ENCODE assay signal across 9 mouse cellular contexts in genomic region chr5:63812509-63812865, GRCm38 (mm10). TPM values are rescaled to one million over a fixed set of nuclear protein-coding genes. Genes with fewer than 3 reads are reported as not detected.
DNase-seq lines count a peak whose midpoint lies in the region; ATAC-seq and TF ChIP-seq lines count a peak whose summit lies in the region.
"Had no signal": no experiment of that assay in that cellular context is flagged by ENCODE, and none has a peak within 500 bp of the region (broad histone marks: within the 10 kb centered on the region; RNA-seq: fewer than 3 reads in every experiment).

No protein-coding gene starts in this region.

- no peak for ATAC-seq in heart, embryonic 14.5 days (ENCODE audit: insufficient number of reproducible peaks, insufficient read depth, low FRiP score, low read depth)
- 0 out of 2 replicates have a peak, but pooled peaks have one; percentile 11 for ATAC-seq in megakaryocyte-erythroid progenitor cell, adult 5-6 weeks (replicated peaks; ENCODE audit: low FRiP score, low TSS enrichment, poor library complexity, severe bottlenecking)

- peaks cover 3 to 10% of the 10 kb centered on the region in 2 experiments; a peak in 3 of 4 replicates for H3K4me1 ChIP-seq in heart, embryonic 14.5 days (ENCODE audit: control insufficient read depth in 2 of 2, insufficient read depth in 2 of 2, low read length in 2 of 2)
- H3K4me1 ChIP-seq in bone marrow macrophage, adult 2 months (ENCODE audit: control insufficient read depth, insufficient read depth, low read length): no peaks in the 10 kb centered on the region; the same call in 1 of the 2 replicates
- H3K4me1 ChIP-seq in hindbrain, embryonic 10.5 days (replicated peaks): peaks cover 9% of the 10 kb centered on the region; the same call in 1 of the 2 replicates

- 2% methylated on average over 26 of the region's 26 CpGs for WGBS in heart, embryonic 14.5 days
- WGBS in hindbrain, embryonic 10.5 days: 2% methylated on average over 26 of the region's 26 CpGs

- intact Hi-C loops in heart, postnatal 25 days (cut with DNase I): loop anchor here (1.0 to 5.0 kb wide), 2 partner anchors 74 to 260 kb away; no protein-coding TSS in a partner anchor

- TF ChIP-seq POLR2A in bone marrow macrophage, adult 2 months (IDR thresholded peaks at IDR 0.05; ENCODE audit: borderline replicate concordance, low read depth, low read length): no peak

- peak overlapping the region; percentile 62 for H3K9ac ChIP-seq in heart, embryonic 14.5 days (ENCODE audit: low read length)

- H3K4me3 ChIP-seq in heart, embryonic 14.5 days (ENCODE audit: control insufficient read depth in 1 of 2, insufficient read depth in 1 of 2, low read depth in 1 of 2, low read length in 2 of 2): peak overlapping the region; percentile 46 to 59
- peak overlapping the region; percentile 62 for H3K4me3 ChIP-seq in bone marrow macrophage, adult 2 months (ENCODE audit: insufficient read depth, low read length)
- H3K4me3 ChIP-seq in hindbrain, embryonic 10.5 days: peak overlapping the region; percentile 66

- peaks cover 4% of the 10 kb centered on the region; the same call in 1 of the 2 replicates for H3K9me3 ChIP-seq in heart, embryonic 14.5 days (ENCODE audit: control insufficient read depth, low read length)
- H3K9me3 ChIP-seq in hindbrain, embryonic 10.5 days: no peaks in the 10 kb centered on the region

- no peak for DNase-seq in heart, postnatal 25 days (ENCODE audit: low spot score)
- no peak for DNase-seq in hindbrain, embryonic 10.5 days (ENCODE audit: low spot score)
- no peak for DNase-seq in gastrocnemius, adult 8-10 months (ENCODE audit: low spot score in 2 of 2)
- no peak for DNase-seq in right cerebral cortex, postnatal 25 days
- DNase-seq in adrenal gland, postnatal 36 days: no peak

- H3K36me3 ChIP-seq in heart, embryonic 14.5 days (ENCODE audit: control insufficient read depth, insufficient read depth, low read length): no peaks in the 10 kb centered on the region
- H3K36me3 ChIP-seq in hindbrain, embryonic 10.5 days: no peaks in the 10 kb centered on the region

- no peak overlapping the region for H3K27ac ChIP-seq in heart, embryonic 14.5 days (replicated peaks in 1 of 2; ENCODE audit: control insufficient read depth in 1 of 2, insufficient read depth in 1 of 2, low read depth in 2 of 2, low read length in 2 of 2)
- no peak overlapping the region for H3K27ac ChIP-seq in bone marrow macrophage, adult 2 months (ENCODE audit: insufficient read depth, low read depth, low read length)
- peak overlapping the region; percentile 69 for H3K27ac ChIP-seq in hindbrain, embryonic 10.5 days

- peak overlapping the region; percentile 98 for H3K4me2 ChIP-seq in heart, embryonic 14.5 days (ENCODE audit: low read length)

- TF ChIP-seq CTCF in bone marrow macrophage, adult 2 months (IDR thresholded peaks at IDR 0.05; ENCODE audit: low read depth, low read length): no peak

- H3K27me3 ChIP-seq in heart, embryonic 14.5 days (ENCODE audit: control insufficient read depth, insufficient read depth, low read length): peaks cover 28% of the 10 kb centered on the region
- peaks cover 35% of the 10 kb centered on the region for H3K27me3 ChIP-seq in hindbrain, embryonic 10.5 days (ENCODE audit: insufficient read depth, poor library complexity, severe bottlenecking)
- H3K27me3 ChIP-seq: CH12.LX had no signal

RNA-seq across cellular contexts. Expression of gene 0610040J01Rik, which starts 0.3 kb away (rescaled TPM):
- polyA plus RNA-seq in heart, embryonic 14.5 days (2014; fragmentation: Nextera tagmentation; extraction: Ambion mirVana): 0.63 and 1.1 TPM in 2 replicates
- 1 to 10 TPM; 2.1 TPM for total RNA-seq in heart, postnatal 25 days (2021)
- 0.91 and 0.93 TPM in 2 replicates for polyA plus RNA-seq in bone marrow macrophage, adult 2 months (2012; ENCODE audit: insufficient read depth, insufficient read length, missing spikeins)
- 3.3 and 3.8 TPM in 2 replicates for polyA plus RNA-seq in hindbrain, embryonic 10.5 days (2016; fragmentation: Nextera tagmentation; extraction: Ambion mirVana)
- total RNA-seq in megakaryocyte-erythroid progenitor cell, adult 5-6 weeks (2014; fragmentation: Nextera tagmentation): 0.24 and 0.42 TPM in 2 replicates
- 0.46 and 1.1 TPM in 2 replicates for total RNA-seq in megakaryocyte-erythroid progenitor cell, adult 5-6 weeks (2017)
- 10 to 100 TPM; 13.8 to 20.0 (median 14.3) TPM for total RNA-seq in gastrocnemius, adult 8-10 months (2022)
- under 1 TPM; 0.33 to 0.43 TPM for total RNA-seq in adrenal gland, postnatal 36 days (2021)
- total RNA-seq: CH12.LX had no signal

Comparison
In these comparisons a context has a peak if more than half of its experiments do, and no peak if none do; other contexts are left out.
1. RNA of gene 0610040J01Rik, which starts 0.3 kb away (total RNA-seq): 13.8 to 20.0 TPM in gastrocnemius, adult 8-10 months; 2.1 TPM in heart, postnatal 25 days, 0.24 to 1.1 TPM in megakaryocyte-erythroid progenitor cell, adult 5-6 weeks and 0.33 to 0.43 TPM in adrenal gland, postnatal 36 days; every median in the first group is over 4 times any median in the second.
2. Peak in every context shown above with its lines, with median percentiles within 50 percentile points of each other: H3K4me3 ChIP-seq.